Mouse (Mus musculus): ENCODE measurements around the gene Cyp2s1. TPM values are rescaled to one million over a fixed set of nuclear protein-coding genes. Genes with fewer than 3 reads are reported as not detected.

Gene Cyp2s1
- total and polyA plus RNA-seq, 3 experiments, result not detected

DNA sequence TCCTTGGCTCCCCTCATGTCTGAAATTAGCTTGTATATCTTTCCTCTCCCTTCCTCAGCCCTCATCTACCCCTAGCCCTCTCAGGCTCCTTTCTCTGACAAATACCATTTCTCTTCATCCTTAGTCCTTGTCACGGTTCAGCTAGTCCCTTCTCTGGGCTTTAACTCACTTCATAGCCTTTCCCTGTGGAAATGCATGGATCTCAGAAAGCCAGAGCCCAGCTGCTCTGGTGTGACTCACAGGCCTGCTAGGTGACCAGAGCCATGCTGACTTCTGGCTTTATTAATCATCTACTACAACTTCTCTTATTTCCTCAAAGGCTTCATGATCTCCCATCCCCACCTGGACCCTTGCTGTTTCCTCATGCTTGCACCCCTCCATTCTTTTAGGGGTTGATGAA lies 4.5 kb downstream of the Cyp2s1 start:
- Histone ChIP-seq H3K27me3 (ENCODE audit: control insufficient read depth in 1 of 2, insufficient read depth in 2 of 2, low read length in 2 of 2) (no peaks in the 10 kb centered on the region), H3K4me1 (ENCODE audit: control insufficient read depth in 1 of 2, insufficient read depth in 2 of 2, low read length in 2 of 2) (no peaks in the 10 kb centered on the region)
- TF ChIP-seq MAFK (IDR thresholded peaks at IDR 0.05; ENCODE audit: borderline replicate concordance, low read depth, low read length) (no peak), MXI1 (IDR thresholded peaks at IDR 0.05; ENCODE audit: low read depth, low read length) (no peak), NRF1 (IDR thresholded peaks at IDR 0.05; ENCODE audit: insufficient read depth, low read depth, low read length, poor library complexity, severe bottlenecking) (no peak), JUND (IDR thresholded peaks at IDR 0.05; ENCODE audit: low read depth, low read length) (no peak), ELF1 (IDR thresholded peaks at IDR 0.05; ENCODE audit: low read depth, low read length) (no peak), SMC3 (IDR thresholded peaks at IDR 0.05; ENCODE audit: low read depth, low read length) (no peak), POLR2A (IDR thresholded peaks at IDR 0.05; ENCODE audit: control insufficient read depth in 1 of 2, insufficient read depth in 1 of 2, low read depth in 1 of 2, low read length in 2 of 2, poor library complexity in 1 of 2) (no peak)

DNA sequence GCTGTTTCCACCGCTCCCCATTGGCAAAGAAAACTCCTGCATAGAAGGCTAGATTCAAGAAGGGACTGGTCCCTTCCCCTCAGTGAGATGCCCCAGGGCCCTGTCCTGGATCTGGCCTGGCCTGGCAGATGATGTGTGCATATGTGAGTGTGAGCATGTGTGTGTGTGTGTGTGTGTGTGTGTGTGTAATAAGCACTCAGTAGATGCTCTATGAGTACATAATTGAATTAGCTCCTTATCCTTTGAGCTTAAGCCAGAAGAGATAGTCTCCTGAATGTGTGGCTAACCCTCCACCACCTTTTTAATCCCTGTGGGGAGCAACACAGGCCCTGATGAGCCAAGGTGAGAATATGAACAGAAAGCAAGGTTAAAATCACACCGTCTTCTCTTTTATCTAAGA lies 5.0 kb downstream of the Cyp2s1 start:
- Histone ChIP-seq H3K27me3 (ENCODE audit: control insufficient read depth in 1 of 2, insufficient read depth in 2 of 2, low read length in 2 of 2) (no peaks in the 10 kb centered on the region), H3K9me3 (replicated peaks; ENCODE audit: insufficient read depth, low read length) (no peaks in the 10 kb centered on the region), H3K9ac (ENCODE audit: control insufficient read depth, low read depth, low read length, poor library complexity, severe bottlenecking) (no peak overlapping the region), H3K27ac (ENCODE audit: control insufficient read depth, low read depth, low read length) (no peak overlapping the region), H3K4me1 (ENCODE audit: control insufficient read depth in 1 of 2, insufficient read depth in 2 of 2, low read length in 2 of 2) (no peaks in the 10 kb centered on the region), H3K36me3 (ENCODE audit: control insufficient read depth in 1 of 2, insufficient read depth in 2 of 2, low read length in 2 of 2) (no peaks in the 10 kb centered on the region), H3K79me2 (ENCODE audit: control insufficient read depth, insufficient read depth, low read length, poor library complexity) (no peaks in the 10 kb centered on the region), H3K4me3 (ENCODE audit: control insufficient read depth in 1 of 2, insufficient read depth in 1 of 2, low read depth in 2 of 2, low read length in 2 of 2) (no peak overlapping the region)
- TF ChIP-seq EP300 (IDR thresholded peaks at IDR 0.05; ENCODE audit: low read depth in 1 of 2, low read length in 2 of 2) (no peak), MEF2A (IDR thresholded peaks at IDR 0.05; ENCODE audit: extremely low read depth, insufficient replicate concordance, low read depth, low read length, poor library complexity, severe bottlenecking) (no peak), CTCF (IDR thresholded peaks at IDR 0.05 in 2 of 3, conservative IDR thresholded peaks at IDR 0.05 in 1 of 3; ENCODE audit: control insufficient read depth in 1 of 3, insufficient read depth in 1 of 3, low read depth in 2 of 3, low read length in 3 of 3, poor library complexity in 1 of 3, severe bottlenecking in 1 of 3) (no peak), TBP (IDR thresholded peaks at IDR 0.05; ENCODE audit: low read depth, low read length) (no peak), MAX (IDR thresholded peaks at IDR 0.05; ENCODE audit: low read length) (no peak), TCF12 (IDR thresholded peaks at IDR 0.05; ENCODE audit: low read depth, low read length) (no peak), RAD21 (IDR thresholded peaks at IDR 0.05; ENCODE audit: low read depth, low read length) (no peak), MYC (IDR thresholded peaks at IDR 0.05; ENCODE audit: low read depth, low read length) (no peak), MYB (IDR thresholded peaks at IDR 0.05; ENCODE audit: low read depth, low read length) (no peak), GABPA (IDR thresholded peaks at IDR 0.05; ENCODE audit: low read depth, low read length) (no peak), SIN3A (IDR thresholded peaks at IDR 0.05; ENCODE audit: low read length) (no peak), KAT2A (conservative IDR thresholded peaks at IDR 0.05; ENCODE audit: low read depth, low read length) (no peak), MXI1 (IDR thresholded peaks at IDR 0.05; ENCODE audit: low read depth, low read length) (no peak), BHLHE40 (IDR thresholded peaks at IDR 0.05; ENCODE audit: borderline replicate concordance, low read depth, low read length) (no peak), MAZ (IDR thresholded peaks at IDR 0.05; ENCODE audit: low read depth, low read length) (no peak), ETS1 (IDR thresholded peaks at IDR 0.05; ENCODE audit: low read depth, low read length) (no peak), POLR2AphosphoS2 (IDR thresholded peaks at IDR 0.05; ENCODE audit: low read length) (no peak)
- no peak for DNase-seq (ENCODE audit: low read depth, low spot score)

More for the DNA sequence above, 4.5 kb downstream of the Cyp2s1 start:
- Histone ChIP-seq H3K4me3 (ENCODE audit: control insufficient read depth in 1 of 2, insufficient read depth in 1 of 2, low read depth in 2 of 2, low read length in 2 of 2) (no peak overlapping the region), H3K27ac (ENCODE audit: control insufficient read depth, low read depth, low read length) (no peak overlapping the region), H3K36me3 (ENCODE audit: control insufficient read depth in 1 of 2, insufficient read depth in 2 of 2, low read length in 2 of 2) (no peaks in the 10 kb centered on the region), H3K9ac (ENCODE audit: control insufficient read depth, low read depth, low read length, poor library complexity, severe bottlenecking) (no peak overlapping the region), H3K79me2 (ENCODE audit: control insufficient read depth, insufficient read depth, low read length, poor library complexity) (no peaks in the 10 kb centered on the region), H3K9me3 (replicated peaks; ENCODE audit: insufficient read depth, low read length) (no peaks in the 10 kb centered on the region)
- no peak for DNase-seq (ENCODE audit: low read depth, low spot score)
